Mouse (Mus musculus) midbrain, embryonic 14.5 days (tissue): ENCODE data around the gene Cul5. TPM values are rescaled to one million over a fixed set of nuclear protein-coding genes. Genes with fewer than 3 reads are reported as not detected.

ENCODE experiments used
- ATAC-seq: fragments of 200-750 bp; cut with Nextera tagmentation; 2 replicates; pipeline ENCODE4 v1.8.0; 2017; ENCODE audit warnings: moderate number of reproducible peaks, moderate library complexity; ENCODE audit not compliant: low FRiP score, low TSS enrichment
- DNase-seq: peaks from one replicate; pipeline ENCODE4 v3.0.0-alpha.2; 2015
- H3K27ac ChIP-seq: fragments of 300-500 bp; sonication (generic); replicated peaks from 2 replicates; pipeline ENCODE4 v1.5.1; 2014; ENCODE audit warnings: mild to moderate bottlenecking, low read depth, low read length, moderate library complexity
- H3K27me3 ChIP-seq: fragments of 300-500 bp; sonication (generic); 2 replicates; pipeline ENCODE4 v1.6.1; 2014; ENCODE audit warnings: low read length, control low read depth, mixed read lengths; ENCODE audit not compliant: control insufficient read depth, insufficient read depth
- H3K36me3 ChIP-seq: fragments of 300-500 bp; sonication (generic); 2 replicates; pipeline ENCODE4 v1.6.1; 2014; ENCODE audit warnings: low read length, control low read depth; ENCODE audit not compliant: control insufficient read depth, insufficient read depth
- H3K4me1 ChIP-seq: fragments of 300-500 bp; sonication (generic); 2 replicates; pipeline ENCODE4 v1.6.1; 2014; ENCODE audit warnings: mild to moderate bottlenecking, antibody characterized with exemption, low read length, control low read depth; ENCODE audit not compliant: control insufficient read depth, insufficient read depth
- H3K4me2 ChIP-seq: fragments of 300-500 bp; sonication (generic); 2 replicates; pipeline ENCODE4 v1.6.1; 2014; ENCODE audit warnings: mild to moderate bottlenecking, low read length, moderate library complexity
- H3K4me3 ChIP-seq: fragments of 300-500 bp; sonication (generic); replicated peaks from 2 replicates; pipeline ENCODE4 v1.5.1; 2014; ENCODE audit warnings: low read depth, low read length
- H3K9ac ChIP-seq: fragments of 300-500 bp; sonication (generic); replicated peaks from 2 replicates; pipeline ENCODE4 v1.6.1; 2014; ENCODE audit warnings: mild to moderate bottlenecking, low read length, moderate library complexity
- H3K9me3 ChIP-seq: fragments of 300-500 bp; sonication (generic); 2 replicates; pipeline ENCODE4 v1.6.1; 2016; ENCODE audit warnings: low read length, control low read depth, mixed read lengths; ENCODE audit not compliant: control insufficient read depth
- WGBS: fragments of 180-500 bp; shearing (Covaris S2); extraction: QIAGEN DNeasy Blood & Tissue Kit; methylation state at CpG from one replicate; pipeline ENCODE4 v1.1.7; 2014; 5-methylcytosine and 5-hydroxymethylcytosine counted together
- polyA plus RNA-seq: library from polyadenylated mRNA; unstranded; fragments of >200 nt; fragmentation: Nextera tagmentation; extraction: Ambion mirVana; gene quantifications from 2 replicates; pipeline ENCODE4 v1.2.1, GENCODE M21; 2014

Cul5 gene
- polyA plus RNA-seq, 1 experiment from 2014 or later, result 64.1 TPM

GRCm38 (mm10) chr9:53614286-53614685 is 55.5 kb downstream of the Cul5 start:
- H3K36me3 ChIP-seq, result peaks cover 45% of the 10 kb centered on the region
- H3K9ac ChIP-seq, result no peak overlapping the region
- no peak for DNase-seq
- H3K4me3 ChIP-seq, result no peak overlapping the region
- 88% methylated on average over 4 of the region's 4 CpGs for WGBS
- H3K27me3 ChIP-seq, result no peaks in the 10 kb centered on the region
- H3K4me2 ChIP-seq, result no peak overlapping the region
- no peaks in the 10 kb centered on the region for H3K9me3 ChIP-seq
- no peaks in the 10 kb centered on the region for H3K4me1 ChIP-seq
- no peak for ATAC-seq
- no peak overlapping the region for H3K27ac ChIP-seq

- Histone ChIP-seq H3K4me3 (peak within 1 kb of the TSS; percentile 76), H3K36me3 (peaks cover 12% of the 10 kb centered on the region; the same call in 1 of the 2 replicates), H3K4me1 (peaks cover 3% of the 10 kb centered on the region; the same call in 1 of the 2 replicates), H3K9me3 (no peaks in the 10 kb centered on the region), H3K4me2 (peak within 1 kb of the TSS; percentile 82), H3K27me3 (no peaks in the 10 kb centered on the region), H3K27ac (peak within 1 kb of the TSS; percentile 75), H3K9ac (peak within 1 kb of the TSS; percentile 81)
- 4% methylated on average over 52 of the region's 52 CpGs for WGBS
- ATAC-seq (peak; percentile 98), DNase-seq (peak; percentile 96)
Observed at GRCm38 (mm10) chr9:53609968-53610781, 59.6 kb downstream of the Cul5 start, which contains the start of gene Acat1. Gene Acat1 (minus strand): TSS chr9:53610382.

- DNase-seq (no peak), ATAC-seq (no peak)
- H3K4me3 ChIP-seq, result peak overlapping the region; percentile 76
- peak overlapping the region; percentile 82 for H3K4me2 ChIP-seq
- H3K27me3 ChIP-seq, result no peaks in the 10 kb centered on the region
- peaks cover 3% of the 10 kb centered on the region; the same call in 1 of the 2 replicates for H3K4me1 ChIP-seq
- H3K9ac ChIP-seq, result peak overlapping the region; percentile 81
- peak overlapping the region; percentile 75 for H3K27ac ChIP-seq
- WGBS, result 76% methylated on average over 12 of the region's 12 CpGs
- 0 out of 2 replicates have a peak, but pooled peaks cover 6% of the 10 kb centered on the region for H3K36me3 ChIP-seq
- H3K9me3 ChIP-seq, result no peaks in the 10 kb centered on the region
Observed at GRCm38 (mm10) chr9:53609306-53609967, 60.4 kb downstream of the Cul5 start.

- ATAC-seq (no peak), DNase-seq (no peak)
- Histone ChIP-seq H3K9ac (no peak overlapping the region), H3K9me3 (no peaks in the 10 kb centered on the region), H3K4me3 (no peak overlapping the region), H3K27me3 (no peaks in the 10 kb centered on the region), H3K4me2 (no peak overlapping the region), H3K4me1 (peaks cover 3% of the 10 kb centered on the region; the same call in 1 of the 2 replicates), H3K36me3 (no peaks in the 10 kb centered on the region), H3K27ac (no peak overlapping the region)
- WGBS, result 95% methylated on average over 4 of the region's 4 CpGs
Observed at GRCm38 (mm10) chr9:53607816-53608215, 62.0 kb downstream of the Cul5 start.

- ATAC-seq (no peak), DNase-seq (no peak)
- no peak overlapping the region for H3K9ac ChIP-seq
- no peak overlapping the region for H3K4me2 ChIP-seq
- no peaks in the 10 kb centered on the region for H3K9me3 ChIP-seq
- H3K4me1 ChIP-seq, result peaks cover 3% of the 10 kb centered on the region; the same call in 1 of the 2 replicates
- no peak overlapping the region for H3K4me3 ChIP-seq
- H3K36me3 ChIP-seq, result no peaks in the 10 kb centered on the region
- H3K27ac ChIP-seq, result no peak overlapping the region
- 94% methylated on average over 3 of the region's 3 CpGs for WGBS
- H3K27me3 ChIP-seq, result no peaks in the 10 kb centered on the region
Observed at GRCm38 (mm10) chr9:53607192-53607591, 62.6 kb downstream of the Cul5 start.

GRCm38 (mm10) chr9:53604954-53605353 is 64.9 kb downstream of the Cul5 start:
- WGBS, result 96% methylated on average over 5 of the region's 5 CpGs
- ATAC-seq (no peak), DNase-seq (no peak)
- no peaks in the 10 kb centered on the region for H3K27me3 ChIP-seq
- H3K36me3 ChIP-seq, result no peaks in the 10 kb centered on the region
- H3K9ac ChIP-seq, result no peak overlapping the region
- no peak overlapping the region for H3K4me2 ChIP-seq
- H3K4me3 ChIP-seq, result no peak overlapping the region
- H3K27ac ChIP-seq, result no peak overlapping the region
- peaks cover 3% of the 10 kb centered on the region; the same call in 1 of the 2 replicates for H3K4me1 ChIP-seq
- no peaks in the 10 kb centered on the region for H3K9me3 ChIP-seq

GRCm38 (mm10) chr9:53603849-53604248 is 66.0 kb downstream of the Cul5 start:
- DNase-seq (no peak), ATAC-seq (no peak)
- peaks cover 3% of the 10 kb centered on the region; the same call in 1 of the 2 replicates for H3K4me1 ChIP-seq
- no peak overlapping the region for H3K9ac ChIP-seq
- H3K9me3 ChIP-seq, result no peaks in the 10 kb centered on the region
- WGBS, result 90% methylated on average over 3 of the region's 3 CpGs
- H3K27ac ChIP-seq, result no peak overlapping the region
- no peaks in the 10 kb centered on the region for H3K36me3 ChIP-seq
- no peaks in the 10 kb centered on the region for H3K27me3 ChIP-seq
- no peak overlapping the region for H3K4me2 ChIP-seq
- H3K4me3 ChIP-seq, result no peak overlapping the region

- Histone ChIP-seq H3K4me3 (no peak overlapping the region), H3K36me3 (no peaks in the 10 kb centered on the region), H3K4me2 (no peak overlapping the region), H3K9ac (no peak overlapping the region), H3K4me1 (peaks cover under 1% of the 10 kb centered on the region; the same call in 1 of the 2 replicates), H3K9me3 (no peaks in the 10 kb centered on the region), H3K27ac (no peak overlapping the region), H3K27me3 (no peaks in the 10 kb centered on the region)
- ATAC-seq, result no peak
- DNase-seq, result peak; percentile 8
- 87% methylated on average over 1 of the region's 1 CpGs for WGBS
Observed at GRCm38 (mm10) chr9:53603384-53603783, 66.4 kb downstream of the Cul5 start.
